Mouse (Mus musculus) kidney, adult 2 months (tissue): ENCODE data around the gene Ctnnb1. TPM values are rescaled to one million over a fixed set of nuclear protein-coding genes. Genes with fewer than 3 reads are reported as not detected.

ENCODE experiments used
- DNase-seq: peaks from one replicate; pipeline ENCODE4 v3.0.0; 2021
- H3K27ac ChIP-seq: fragments of 200-500 bp; 2 replicates; pipeline ENCODE4 v1.5.1; 2012; ENCODE audit warnings: low read depth, low read length, control low read depth, inconsistent platforms; ENCODE audit not compliant: insufficient read depth
- H3K27me3 ChIP-seq: fragments of 200-500 bp; replicated peaks from 2 replicates; pipeline ENCODE4 v1.6.1; 2012; ENCODE audit warnings: mild to moderate bottlenecking, moderate library complexity, low read length, inconsistent platforms; ENCODE audit not compliant: control insufficient read depth, insufficient read depth
- H3K36me3 ChIP-seq: fragments of 200-500 bp; 2 replicates; pipeline ENCODE4 v1.6.1; 2012; ENCODE audit warnings: mild to moderate bottlenecking, moderate library complexity, low read length, inconsistent platforms; ENCODE audit not compliant: control insufficient read depth, insufficient read depth
- H3K4me1 ChIP-seq: fragments of 200-500 bp; 2 replicates; pipeline ENCODE4 v1.6.1; 2011; ENCODE audit warnings: low read length; ENCODE audit not compliant: control insufficient read depth, insufficient read depth
- H3K4me3 ChIP-seq: fragments of 200-500 bp; 2 replicates; pipeline ENCODE4 v1.5.1; 2011; ENCODE audit warnings: mild to moderate bottlenecking, low read depth, low read length, control low read depth; ENCODE audit not compliant: insufficient read depth
- CTCF ChIP-seq: fragments of 200-500 bp; conservative IDR thresholded peaks from 2 replicates; pipeline ENCODE4 v1.5.1; 2011; ENCODE audit warnings: low read depth, mild to moderate bottlenecking, control low read depth, low read length, moderate library complexity, mixed read lengths; ENCODE audit not compliant: insufficient read depth, insufficient read length
- POLR2A ChIP-seq: fragments of 200-500 bp; IDR thresholded peaks from one replicate; pipeline ENCODE4 v1.6.1; 2011; ENCODE audit warnings: low read depth, low read length, control low read depth
- WGBS: fragments of 180-500 bp; shearing (Covaris S2); methylation state at CpG from one replicate; pipeline ENCODE4 v1.1.7; 2018; 5-methylcytosine and 5-hydroxymethylcytosine counted together
- polyA plus RNA-seq: library from polyadenylated mRNA; depleted of rRNA; stranded (reverse); fragments of >200 nt; gene quantifications from 2 replicates; pipeline ENCODE4 v1.2.3, GENCODE M21; 2012; rRNA removed

Gene Ctnnb1
- 102 and 156 TPM in 2 replicates for polyA plus RNA-seq

- Histone ChIP-seq H3K36me3 (no peaks in the 10 kb centered on the region), H3K4me3 (no peak within 1 kb of the TSS), H3K27me3 (no peaks in the 10 kb centered on the region), H3K4me1 (no peaks in the 10 kb centered on the region), H3K27ac (no peak within 1 kb of the TSS)
- DNase-seq: no peak
- 91% methylated on average over 11 of the region's 11 CpGs for WGBS
- TF ChIP-seq POLR2A (no peak), CTCF (no peak)
These were observed at the start of gene Ctnnb1 for GRCm38 (mm10) chr9:120929081-120929480. Ctnnb1 (plus strand) TSS chr9:120929216.

- H3K36me3 ChIP-seq: no peaks in the 10 kb centered on the region
- H3K4me3 ChIP-seq: no peak overlapping the region
- 0 out of 2 replicates have a peak, but pooled peaks cover 3% of the 10 kb centered on the region for H3K4me1 ChIP-seq
- H3K27me3 ChIP-seq: no peaks in the 10 kb centered on the region
- DNase-seq: peak; percentile 81
- 54% methylated on average over 9 of the region's 9 CpGs for WGBS
- peak overlapping the region; percentile 32 for H3K27ac ChIP-seq
- TF ChIP-seq POLR2A (no peak), CTCF (no peak)
These were observed 48.7 kb upstream of the Ctnnb1 start for GRCm38 (mm10) chr9:120880286-120880685.

GRCm38 (mm10) chr9:120881121-120881520 lies 47.9 kb upstream of the Ctnnb1 start:
- no peaks in the 10 kb centered on the region for H3K36me3 ChIP-seq
- H3K27ac ChIP-seq: peak overlapping the region; percentile 32
- TF ChIP-seq CTCF (no peak), POLR2A (no peak)
- H3K4me3 ChIP-seq: no peak overlapping the region
- no peaks in the 10 kb centered on the region for H3K27me3 ChIP-seq
- 66% methylated on average over 15 of the region's 15 CpGs for WGBS
- peak; percentile 74 for DNase-seq
- 0 out of 2 replicates have a peak, but pooled peaks cover 3% of the 10 kb centered on the region for H3K4me1 ChIP-seq

GRCm38 (mm10) chr9:120881839-120882238 lies 47.2 kb upstream of the Ctnnb1 start:
- DNase-seq: peak; percentile 45
- Histone ChIP-seq H3K4me1 (0 out of 2 replicates have a peak, but pooled peaks cover 3% of the 10 kb centered on the region), H3K27me3 (no peaks in the 10 kb centered on the region), H3K27ac (no peak overlapping the region), H3K36me3 (no peaks in the 10 kb centered on the region), H3K4me3 (no peak overlapping the region)
- 61% methylated on average over 4 of the region's 4 CpGs for WGBS
- TF ChIP-seq POLR2A (no peak), CTCF (no peak)

GRCm38 (mm10) chr9:120884726-120885125 lies 44.3 kb upstream of the Ctnnb1 start:
- Histone ChIP-seq H3K36me3 (no peaks in the 10 kb centered on the region), H3K4me1 (0 out of 2 replicates have a peak, but pooled peaks cover 3% of the 10 kb centered on the region), H3K27ac (no peak overlapping the region), H3K27me3 (no peaks in the 10 kb centered on the region), H3K4me3 (no peak overlapping the region)
- DNase-seq: no peak
- TF ChIP-seq CTCF (no peak), POLR2A (no peak)
- 66% methylated on average over 10 of the region's 10 CpGs for WGBS

GRCm38 (mm10) chr9:120887631-120888030 lies 41.4 kb upstream of the Ctnnb1 start:
- Histone ChIP-seq H3K4me1 (no peaks in the 10 kb centered on the region), H3K27ac (no peak overlapping the region), H3K36me3 (no peaks in the 10 kb centered on the region), H3K27me3 (no peaks in the 10 kb centered on the region), H3K4me3 (no peak overlapping the region)
- no peak for TF ChIP-seq POLR2A
- no peak for TF ChIP-seq CTCF
- no peak for DNase-seq
- WGBS: 77% methylated on average over 2 of the region's 2 CpGs

GRCm38 (mm10) chr9:120893435-120893834 lies 35.6 kb upstream of the Ctnnb1 start:
- Histone ChIP-seq H3K4me3 (no peak overlapping the region), H3K27me3 (no peaks in the 10 kb centered on the region), H3K27ac (no peak overlapping the region), H3K36me3 (no peaks in the 10 kb centered on the region), H3K4me1 (peaks cover 21% of the 10 kb centered on the region)
- no peak for TF ChIP-seq POLR2A
- TF ChIP-seq CTCF: no peak
- DNase-seq: peak; percentile 39
- WGBS: 80% methylated on average over 11 of the region's 11 CpGs

- TF ChIP-seq POLR2A: no peak
- TF ChIP-seq CTCF: no peak
These were observed 35.0 kb upstream of the Ctnnb1 start for GRCm38 (mm10) chr9:120893971-120894370.

More at GRCm38 (mm10) chr9:120893971-120894370, 35.0 kb upstream of the Ctnnb1 start:
- peaks cover 21% of the 10 kb centered on the region for H3K4me1 ChIP-seq
- no peak overlapping the region; the same call in 1 of the 2 replicates for H3K27ac ChIP-seq
- no peaks in the 10 kb centered on the region for H3K27me3 ChIP-seq
- 5% methylated on average over 10 of the region's 10 CpGs for WGBS
- no peaks in the 10 kb centered on the region for H3K36me3 ChIP-seq
- H3K4me3 ChIP-seq: no peak overlapping the region
- peak; percentile 23 for DNase-seq
